Mouse (Mus musculus) spleen, adult 2 months (tissue): ENCODE measurements at regions not wholly inside any gene's neighbourhood (a gene's known extent, or its start where the extent isn't known, plus 50 kb on each side); places are given as distances from the start of the nearest gene placed in this dataset.

Source experiments
- DNase-seq, 2 experiments: peaks; one replicate each; pipeline versions ENCODE4 v3.0.0 to v3.0.0-alpha.2; 2012 to 2021; ENCODE audit warnings: low spot score in 2 of 2, low read depth in 1 of 2
- H3K27ac ChIP-seq: fragments of 200-500 bp; 2 replicates; pipeline ENCODE4 v1.5.1; 2012; ENCODE audit warnings: low read length, inconsistent platforms; ENCODE audit not compliant: insufficient read depth
- H3K27me3 ChIP-seq: fragments of 200-500 bp; 2 replicates; pipeline ENCODE4 v1.6.1; 2012; ENCODE audit warnings: mild to moderate bottlenecking, moderate library complexity, low read length, inconsistent platforms; ENCODE audit not compliant: control insufficient read depth, insufficient read depth
- H3K36me3 ChIP-seq: fragments of 200-500 bp; 2 replicates; pipeline ENCODE4 v1.6.1; 2012; ENCODE audit warnings: mild to moderate bottlenecking, low read length, inconsistent platforms; ENCODE audit not compliant: control insufficient read depth, insufficient read depth
- H3K4me1 ChIP-seq: fragments of 200-500 bp; 2 replicates; pipeline ENCODE4 v1.6.1; 2011; ENCODE audit warnings: inconsistent platforms; ENCODE audit not compliant: control insufficient read depth, insufficient read depth, insufficient read length
- H3K4me3 ChIP-seq: fragments of 200-500 bp; 2 replicates; pipeline ENCODE4 v1.5.1; 2011; ENCODE audit warnings: mild to moderate bottlenecking, inconsistent platforms; ENCODE audit not compliant: insufficient read depth, insufficient read length; ENCODE audit errors: extremely low read depth
- CTCF ChIP-seq: fragments of 200-500 bp; IDR thresholded peaks from 2 replicates; pipeline ENCODE4 v1.5.1; 2011; ENCODE audit warnings: mild to moderate bottlenecking, inconsistent platforms; ENCODE audit not compliant: insufficient read depth, insufficient read length, insufficient replicate concordance; ENCODE audit errors: extremely low read depth
- POLR2A ChIP-seq: fragments of 200-500 bp; IDR thresholded peaks from 2 replicates; pipeline ENCODE4 v1.6.1; 2011; ENCODE audit warnings: low read depth, low read length, inconsistent platforms
- WGBS: fragments of 180-500 bp; shearing (Covaris S2); methylation state at CpG from one replicate; pipeline ENCODE4 v1.1.7; 2018; 5-methylcytosine and 5-hydroxymethylcytosine counted together

- Histone ChIP-seq H3K4me1 (no peaks in the 10 kb centered on the region), H3K36me3 (no peaks in the 10 kb centered on the region), H3K27me3 (no peaks in the 10 kb centered on the region), H3K27ac (no peak overlapping the region), H3K4me3 (no peak overlapping the region)
- TF ChIP-seq POLR2A (no peak), CTCF (no peak)
- WGBS: 39% methylated on average over 4 of the region's 4 CpGs
- no peak for DNase-seq
These were observed 59.8 kb upstream of the Osmr start for GRCm38 (mm10) chr15:6934564-6934980.

- TF ChIP-seq POLR2A (no peak), CTCF (no peak)
- DNase-seq: no peak
- Histone ChIP-seq H3K4me1 (no peaks in the 10 kb centered on the region), H3K36me3 (no peaks in the 10 kb centered on the region), H3K4me3 (no peak overlapping the region), H3K27ac (no peak overlapping the region), H3K27me3 (no peaks in the 10 kb centered on the region)
- WGBS: 38% methylated on average over 4 of the region's 4 CpGs
These were observed 66.7 kb upstream of the Osmr start for GRCm38 (mm10) chr15:6941491-6941890.

GRCm38 (mm10) chr15:6949236-6949635 lies 74.5 kb upstream of the Osmr start:
- WGBS: 48% methylated on average over 5 of the region's 5 CpGs

GRCm38 (mm10) chr15:6949686-6950085 lies 74.9 kb upstream of the Osmr start:
- no peak overlapping the region for H3K27ac ChIP-seq
- no peaks in the 10 kb centered on the region for H3K27me3 ChIP-seq
- DNase-seq: no peak
- no peaks in the 10 kb centered on the region for H3K36me3 ChIP-seq
- H3K4me1 ChIP-seq: no peaks in the 10 kb centered on the region
- H3K4me3 ChIP-seq: no peak overlapping the region
- TF ChIP-seq CTCF: no peak
- WGBS: 82% methylated on average over 1 of the region's 1 CpGs

More at GRCm38 (mm10) chr15:6949236-6949635, 74.5 kb upstream of the Osmr start:
- DNase-seq: no peak
- no peak for TF ChIP-seq POLR2A
- no peak for TF ChIP-seq CTCF
- no peaks in the 10 kb centered on the region for H3K4me1 ChIP-seq
- no peak overlapping the region for H3K27ac ChIP-seq
- H3K27me3 ChIP-seq: no peaks in the 10 kb centered on the region
- H3K36me3 ChIP-seq: no peaks in the 10 kb centered on the region
- no peak overlapping the region for H3K4me3 ChIP-seq

- DNase-seq: no peak
- Histone ChIP-seq H3K4me1 (no peaks in the 10 kb centered on the region), H3K36me3 (no peaks in the 10 kb centered on the region), H3K4me3 (no peak overlapping the region), H3K27me3 (no peaks in the 10 kb centered on the region), H3K27ac (no peak overlapping the region)
- 76% methylated on average over 8 of the region's 8 CpGs for WGBS
- no peak for TF ChIP-seq CTCF
- TF ChIP-seq POLR2A: no peak
These were observed 75.7 kb upstream of the Osmr start for GRCm38 (mm10) chr15:6950503-6950902.

- Histone ChIP-seq H3K27me3 (no peaks in the 10 kb centered on the region), H3K36me3 (no peaks in the 10 kb centered on the region), H3K4me1 (no peaks in the 10 kb centered on the region), H3K4me3 (no peak overlapping the region), H3K27ac (no peak overlapping the region)
- 49% methylated on average over 7 of the region's 7 CpGs for WGBS
- DNase-seq: no peak
- no peak for TF ChIP-seq POLR2A
- no peak for TF ChIP-seq CTCF
These were observed 78.8 kb upstream of the Osmr start for GRCm38 (mm10) chr15:6953556-6953955.

GRCm38 (mm10) chr15:6953970-6954791 lies 79.4 kb upstream of the Osmr start:
- Histone ChIP-seq H3K27me3 (no peaks in the 10 kb centered on the region), H3K27ac (no peak overlapping the region), H3K4me3 (no peak overlapping the region), H3K4me1 (no peaks in the 10 kb centered on the region), H3K36me3 (no peaks in the 10 kb centered on the region)
- TF ChIP-seq CTCF (no peak), POLR2A (no peak)
- no peak for DNase-seq
- 49% methylated on average over 9 of the region's 9 CpGs for WGBS
